Mouse (Mus musculus) frontal cortex, postnatal 36 days (tissue): ENCODE measurements around the gene Wdr54.

Experiments
- DNase-seq, 2 experiments: peaks; one replicate each; pipeline ENCODE4 v3.0.0; 2022; ENCODE audit warnings: low spot score in 2 of 2

Gene Wdr54

GRCm38 (mm10) chr6:83131469-83132034 is 24.6 kb downstream of the Wdr54 start:
- DNase-seq, result no peak

GRCm38 (mm10) chr6:83127419-83127818 is 28.8 kb downstream of the Wdr54 start:
- no peak for DNase-seq

- no peak for DNase-seq
These were observed 30.9 kb downstream of the Wdr54 start, which contains the start of gene Ino80b for GRCm38 (mm10) chr6:83125331-83125730. Ino80b (minus strand) TSS chr6:83125431.

- DNase-seq, result peak; percentile 87 to 94
These were observed 31.3 kb downstream of the Wdr54 start for GRCm38 (mm10) chr6:83124851-83125312.

- no peak for DNase-seq
These were observed 33.2 kb downstream of the Wdr54 start for GRCm38 (mm10) chr6:83122961-83123360.

GRCm38 (mm10) chr6:83121863-83122710 is 34.1 kb downstream of the Wdr54 start:
- DNase-seq, result no peak

- DNase-seq, result peak; percentile 97 to 98
These were observed 35.0 kb downstream of the Wdr54 start, which contains the start of gene Wbp1 for GRCm38 (mm10) chr6:83120930-83121862. Wbp1 (minus strand) TSS chr6:83121559.

GRCm38 (mm10) chr6:83119734-83120051 is 36.5 kb downstream of the Wdr54 start:
- DNase-seq, result no peak

- no peak for DNase-seq
These were observed 37.1 kb downstream of the Wdr54 start for GRCm38 (mm10) chr6:83118825-83119733.

- no peak for DNase-seq
These were observed 37.8 kb downstream of the Wdr54 start for GRCm38 (mm10) chr6:83118369-83118768.

GRCm38 (mm10) chr6:83117616-83118015 is 38.6 kb downstream of the Wdr54 start:
- DNase-seq, result no peak

- DNase-seq, result no peak
These were observed 39.1 kb downstream of the Wdr54 start for GRCm38 (mm10) chr6:83117165-83117438.

GRCm38 (mm10) chr6:83116373-83117164 is 39.6 kb downstream of the Wdr54 start:
- no peak for DNase-seq

- DNase-seq, result no peak
These were observed 40.4 kb downstream of the Wdr54 start for GRCm38 (mm10) chr6:83115682-83116372.

- DNase-seq, result peak; percentile 91
These were observed 41.1 kb downstream of the Wdr54 start, which contains the start of gene Mogs for GRCm38 (mm10) chr6:83115011-83115671. Mogs (plus strand) TSS chr6:83115496.

- no peak for DNase-seq
These were observed 44.6 kb downstream of the Wdr54 start for GRCm38 (mm10) chr6:83111510-83112136.

- peak; percentile 82 to 83 for DNase-seq
These were observed 47.2 kb downstream of the Wdr54 start, which contains the start of gene Mrpl53 for GRCm38 (mm10) chr6:83108762-83109668. Mrpl53 (plus strand) TSS chr6:83109040.
